Mouse (Mus musculus) erythroblast, embryonic 14.5 days (primary cell): ENCODE data around the gene Map7d2. TPM values are rescaled to one million over a fixed set of nuclear protein-coding genes. Genes with fewer than 3 reads are reported as not detected.
A peak's percentile ranks its signal among the peaks of the same experiment; 100 is the strongest.

Source experiments
- H3K27me3 ChIP-seq: 2 replicates; pipeline ENCODE4 v1.6.1; 2012; ENCODE audit warnings: inconsistent platforms; ENCODE audit not compliant: control insufficient read depth
- H3K36me3 ChIP-seq: 2 replicates; pipeline ENCODE4 v1.6.1; 2012; ENCODE audit warnings: mild to moderate bottlenecking, inconsistent platforms; ENCODE audit not compliant: control insufficient read depth
- H3K4me1 ChIP-seq: 2 replicates; pipeline ENCODE4 v1.6.1; 2012; ENCODE audit warnings: inconsistent platforms; ENCODE audit not compliant: control insufficient read depth
- H3K4me3 ChIP-seq: replicated peaks from 2 replicates; pipeline ENCODE3; 2012; ENCODE audit warnings: moderate library complexity, mild to moderate bottlenecking, inconsistent platforms
- H3K9me3 ChIP-seq: 2 replicates; pipeline ENCODE4 v1.6.1; 2012; ENCODE audit warnings: low read length, inconsistent platforms, mixed read lengths; ENCODE audit not compliant: control insufficient read depth
- GATA1 ChIP-seq: IDR thresholded peaks from 2 replicates; pipeline ENCODE4 v1.6.1; 2012; ENCODE audit warnings: low read length, inconsistent platforms, mixed read lengths
- TAL1 ChIP-seq: IDR thresholded peaks from 3 replicates; pipeline ENCODE4 v1.6.1; 2012; ENCODE audit warnings: low read length, inconsistent platforms, mixed read lengths
- polyA plus RNA-seq: library from polyadenylated mRNA; stranded (reverse); fragments of >175 nt; gene quantifications from 2 replicates; pipeline ENCODE4 v1.2.3, GENCODE M21; 2012

Map7d2 gene
- polyA plus RNA-seq: not detected in 2 replicates

DNA sequence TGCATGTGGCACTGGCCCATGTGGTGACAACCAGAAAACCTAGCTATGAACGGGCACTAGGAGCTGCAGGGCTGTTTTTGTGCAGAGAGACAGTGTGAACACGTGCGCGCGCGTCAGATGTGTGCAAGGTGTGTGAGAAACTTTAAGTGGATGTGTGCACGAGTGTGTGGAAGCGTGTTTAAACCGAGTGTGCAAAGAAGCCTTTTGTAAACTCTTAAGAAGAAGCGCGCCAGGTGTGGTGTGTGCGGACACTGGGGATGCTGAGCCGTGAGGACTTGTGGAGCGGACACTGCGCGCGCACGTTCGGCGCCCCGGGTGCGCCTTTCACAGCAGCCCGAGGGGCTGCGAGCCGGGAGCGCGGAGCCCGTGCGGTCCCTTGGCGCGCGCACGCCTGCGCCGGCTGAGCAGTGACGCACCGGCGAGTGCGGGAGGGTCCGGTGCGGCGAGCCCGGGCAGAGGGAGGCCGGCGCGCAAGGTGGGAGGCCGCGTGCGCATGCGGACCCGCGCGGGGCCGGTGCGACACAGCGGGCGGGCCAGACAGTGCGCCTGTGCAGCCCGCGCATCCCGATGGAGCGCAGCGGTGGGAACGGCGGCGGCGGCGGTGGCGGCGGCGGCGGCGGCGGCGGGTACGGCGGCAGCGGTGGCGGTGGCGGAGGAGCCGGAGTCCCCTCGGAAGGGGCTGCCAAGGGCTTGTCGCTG lies at the start of gene Map7d2:
TSS of gene Map7d2 (plus strand) at position 443 of the 699 bp plus-strand sequence.
- Histone ChIP-seq H3K4me3 (peak within 1 kb of the TSS; percentile 38), H3K9me3 (peaks cover 14% of the 10 kb centered on the region), H3K36me3 (no peaks in the 10 kb centered on the region), H3K27me3 (peaks cover 56% of the 10 kb centered on the region), H3K4me1 (no peaks in the 10 kb centered on the region; the same call in 1 of the 2 replicates)
- TF ChIP-seq TAL1 (no peak), GATA1 (no peak)

- Histone ChIP-seq H3K36me3 (peaks cover 29% of the 10 kb centered on the region), H3K4me1 (peaks cover 29% of the 10 kb centered on the region), H3K9me3 (peaks cover 6% of the 10 kb centered on the region), H3K27me3 (no peaks in the 10 kb centered on the region; the same call in 1 of the 2 replicates), H3K4me3 (peak within 1 kb of the TSS; percentile 95)
- no peak for TF ChIP-seq TAL1
- no peak for TF ChIP-seq GATA1
These were observed 42.3 kb upstream of the Map7d2 start, which contains the start of gene Eif1ax for GRCm38 (mm10) chrX:159371831-159372752. Eif1ax (plus strand) TSS chrX:159372178.

- Histone ChIP-seq H3K9me3 (peaks cover 6% of the 10 kb centered on the region), H3K4me1 (peaks cover 29% of the 10 kb centered on the region), H3K27me3 (no peaks in the 10 kb centered on the region; the same call in 1 of the 2 replicates), H3K4me3 (peak overlapping the region; percentile 95), H3K36me3 (peaks cover 35% of the 10 kb centered on the region)
- TF ChIP-seq GATA1 (no peak), TAL1 (no peak)
These were observed 41.6 kb upstream of the Map7d2 start for GRCm38 (mm10) chrX:159372753-159373144.

- TF ChIP-seq TAL1 (no peak), GATA1 (no peak)
- Histone ChIP-seq H3K9me3 (no peaks in the 10 kb centered on the region), H3K27me3 (no peaks in the 10 kb centered on the region), H3K36me3 (peaks cover 58% of the 10 kb centered on the region), H3K4me3 (no peak overlapping the region), H3K4me1 (peaks cover 4% of the 10 kb centered on the region)
These were observed 27.3 kb upstream of the Map7d2 start for GRCm38 (mm10) chrX:159387105-159387504.

DNA sequence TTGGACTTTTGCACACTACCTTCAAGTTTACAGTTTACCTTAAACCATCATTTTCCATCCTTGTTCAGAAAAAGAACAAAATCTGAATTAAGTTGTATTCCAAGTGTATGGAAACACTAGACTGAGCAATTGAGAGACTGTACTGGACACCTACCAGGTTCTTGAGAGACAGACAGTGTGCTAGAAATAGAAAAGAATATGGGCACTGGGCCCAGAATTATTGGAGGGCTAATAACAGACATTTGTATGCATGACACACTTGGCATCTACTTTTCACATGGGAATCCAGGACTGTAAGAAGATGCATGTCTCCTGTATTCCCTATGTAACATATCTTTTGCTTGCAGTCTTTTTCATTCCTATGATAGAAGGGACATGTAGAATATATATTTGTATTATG lies 25.4 kb upstream of the Map7d2 start:
- no peak overlapping the region for H3K4me3 ChIP-seq
- peaks cover 4% of the 10 kb centered on the region for H3K4me1 ChIP-seq
- no peaks in the 10 kb centered on the region for H3K27me3 ChIP-seq
- H3K36me3 ChIP-seq: peaks cover 43% of the 10 kb centered on the region
- TF ChIP-seq TAL1 (no peak), GATA1 (no peak)
- H3K9me3 ChIP-seq: no peaks in the 10 kb centered on the region

DNA sequence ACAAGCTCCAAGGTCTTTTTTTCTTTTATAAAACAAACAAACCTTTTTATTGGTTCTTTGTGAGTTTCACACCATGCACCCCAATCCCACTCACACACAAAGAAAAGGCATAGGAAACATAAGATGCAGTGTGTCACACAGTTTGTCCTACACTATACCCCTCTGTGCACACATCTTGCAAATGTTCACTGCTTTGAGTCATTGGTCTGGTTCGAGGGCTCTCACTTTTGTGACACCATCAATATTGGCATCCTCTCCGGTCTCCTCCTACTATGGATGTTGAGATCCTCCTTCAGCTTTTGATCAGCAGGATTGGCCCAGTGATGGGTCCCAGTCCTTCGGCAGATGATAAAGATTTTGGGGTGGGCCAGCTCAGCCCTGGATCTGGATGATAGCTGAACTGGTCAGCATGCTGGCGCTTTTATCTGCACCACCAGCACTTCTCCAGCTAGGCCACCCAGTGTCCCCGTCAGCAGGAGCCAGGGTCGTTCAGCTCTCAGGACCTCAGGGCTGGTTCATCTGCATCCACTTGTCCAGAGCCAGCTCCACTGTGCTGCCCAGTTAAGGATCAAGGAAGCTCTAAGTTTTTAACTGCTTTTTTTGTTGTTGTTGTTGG lies 23.9 kb upstream of the Map7d2 start:
- TF ChIP-seq TAL1 (no peak), GATA1 (no peak)
- no peaks in the 10 kb centered on the region for H3K27me3 ChIP-seq
- H3K4me3 ChIP-seq: no peak overlapping the region

DNA sequence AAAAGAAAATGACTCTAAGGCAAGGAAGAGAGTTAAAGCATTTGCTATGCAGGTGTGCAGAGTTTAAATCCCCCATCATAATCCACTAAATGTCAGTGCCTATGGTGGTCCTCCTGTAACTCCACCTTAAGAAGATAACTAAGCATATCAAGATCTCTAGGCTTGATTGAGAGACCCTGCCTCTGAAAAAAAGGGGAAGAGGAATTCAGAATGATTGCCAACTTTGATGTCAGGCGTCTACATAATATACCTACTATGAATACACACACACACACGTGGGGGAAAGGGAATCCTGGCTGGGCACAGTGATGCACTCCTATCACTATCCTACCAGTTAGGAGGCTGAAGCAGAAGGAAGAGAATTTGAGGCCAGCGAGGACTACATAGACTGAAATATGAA lies 23.1 kb upstream of the Map7d2 start:
- no peak overlapping the region for H3K4me3 ChIP-seq
- TF ChIP-seq TAL1: no peak
- no peak for TF ChIP-seq GATA1

More for the DNA sequence above, 23.9 kb upstream of the Map7d2 start:
- peaks cover 29% of the 10 kb centered on the region for H3K36me3 ChIP-seq
- H3K9me3 ChIP-seq: no peaks in the 10 kb centered on the region
- H3K4me1 ChIP-seq: peaks cover 4% of the 10 kb centered on the region

DNA sequence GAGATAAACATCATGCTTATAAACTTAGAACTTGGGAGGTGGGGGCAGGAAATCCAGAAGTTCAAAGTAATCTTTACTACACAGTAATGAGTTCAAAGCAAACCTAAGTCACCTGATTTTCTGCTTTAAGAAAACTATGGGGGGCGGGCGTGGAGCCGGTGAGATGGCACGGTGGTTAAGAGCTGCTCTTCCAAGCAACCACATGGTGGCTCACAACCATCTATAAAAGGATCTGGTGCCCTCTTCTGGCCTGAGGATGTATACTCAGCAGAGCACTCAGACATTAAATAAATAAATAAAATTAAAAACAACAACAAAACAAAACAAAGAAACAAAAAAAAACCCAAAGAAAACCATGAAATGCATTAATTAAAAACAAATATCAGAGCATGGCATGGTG lies 5.1 kb upstream of the Map7d2 start:
- no peak for TF ChIP-seq TAL1
- no peak for TF ChIP-seq GATA1
- no peak overlapping the region for H3K4me3 ChIP-seq
- H3K27me3 ChIP-seq: peaks cover 16% of the 10 kb centered on the region
- no peaks in the 10 kb centered on the region for H3K36me3 ChIP-seq
- peaks cover 4% of the 10 kb centered on the region for H3K9me3 ChIP-seq
- H3K4me1 ChIP-seq: no peaks in the 10 kb centered on the region

More for the DNA sequence above, 23.1 kb upstream of the Map7d2 start:
- peaks cover 21% of the 10 kb centered on the region for H3K36me3 ChIP-seq
- no peaks in the 10 kb centered on the region for H3K9me3 ChIP-seq
- no peaks in the 10 kb centered on the region for H3K27me3 ChIP-seq
- H3K4me1 ChIP-seq: peaks cover 4% of the 10 kb centered on the region
